Mouse (Mus musculus): Measurements from ENCODE around the gene Slc17a7. TPM values are rescaled to one million over a fixed set of nuclear protein-coding genes. Genes with fewer than 3 reads are reported as not detected.
"Not testable (repeated sequence)": the region's sequence is repeated elsewhere in the genome, so short reads cannot be mapped to it uniquely, and the experiment has no call there.

Gene Slc17a7
- total RNA-seq, 4 experiments from 2014 or later = 0.46 to 1.1 (median 0.65) TPM

- DNase-seq = no peak
Measured at GRCm38 (mm10) chr7:45154993-45155514, 8.7 kb upstream of the Slc17a7 start.

- DNase-seq = no peak
Measured at GRCm38 (mm10) chr7:45155590-45155989, 8.2 kb upstream of the Slc17a7 start.

- no peak for DNase-seq
Measured at GRCm38 (mm10) chr7:45156206-45156605, 7.5 kb upstream of the Slc17a7 start.

- DNase-seq = no peak
Measured at GRCm38 (mm10) chr7:45157459-45157858, 6.3 kb upstream of the Slc17a7 start.

GRCm38 (mm10) chr7:45158991-45159390, 4.8 kb upstream of the Slc17a7 start:
- no peak for DNase-seq

GRCm38 (mm10) chr7:45160316-45160800, 3.4 kb upstream of the Slc17a7 start:
- DNase-seq = no peak

GRCm38 (mm10) chr7:45160866-45161265, 2.9 kb upstream of the Slc17a7 start:
- DNase-seq = no peak

GRCm38 (mm10) chr7:45161612-45162473, 1.9 kb upstream of the Slc17a7 start:
- peak; percentile 76 for DNase-seq

- DNase-seq = no peak
Measured at GRCm38 (mm10) chr7:45162551-45162950, 1.2 kb upstream of the Slc17a7 start.

GRCm38 (mm10) chr7:45162996-45163615, 643 bp upstream of the Slc17a7 start:
- DNase-seq = no peak

- DNase-seq = no peak
Measured at GRCm38 (mm10) chr7:45164833-45165232, 1.1 kb downstream of the Slc17a7 start.

GRCm38 (mm10) chr7:45165701-45166100, 2.0 kb downstream of the Slc17a7 start:
- no peak for DNase-seq

- DNase-seq = no peak
Measured at GRCm38 (mm10) chr7:45166950-45167401, 3.2 kb downstream of the Slc17a7 start.

- DNase-seq = no peak
Measured at GRCm38 (mm10) chr7:45167761-45168445, 4.2 kb downstream of the Slc17a7 start.

GRCm38 (mm10) chr7:45168656-45169055, 4.9 kb downstream of the Slc17a7 start:
- DNase-seq = no peak

GRCm38 (mm10) chr7:45169495-45169894, 5.7 kb downstream of the Slc17a7 start:
- no peak for DNase-seq

GRCm38 (mm10) chr7:45172974-45173373, 9.2 kb downstream of the Slc17a7 start:
- no peak for DNase-seq

GRCm38 (mm10) chr7:45173772-45174171, 10.0 kb downstream of the Slc17a7 start:
- DNase-seq = not testable (repeated sequence)

GRCm38 (mm10) chr7:45174567-45175280, 11.0 kb downstream of the Slc17a7 start:
- DNase-seq = no peak

- DNase-seq = no peak
Measured at GRCm38 (mm10) chr7:45175398-45175797, 11.6 kb downstream of the Slc17a7 start.

- DNase-seq = no peak
Measured at GRCm38 (mm10) chr7:45175929-45176328, 12.2 kb downstream of the Slc17a7 start.

GRCm38 (mm10) chr7:45176356-45176755, 12.6 kb downstream of the Slc17a7 start:
- no peak for DNase-seq

Data from adrenal gland, adult 8-10 months (tissue).